Mouse (Mus musculus): ENCODE data around the gene Zfp317.
A peak's percentile ranks its signal among the peaks of the same experiment; 100 is the strongest.
"Not testable (repeated sequence)": the region's sequence is repeated elsewhere in the genome, so short reads cannot be mapped to it uniquely, and the experiment has no call there.

Zfp317 gene

GRCm38 (mm10) chr9:19621843-19622822 lies at the start of gene Zfp317:
Gene Zfp317 (plus strand): TSS chr9:19622102.
- DNase-seq (ENCODE audit: low read depth, low spot score): peak; percentile 99

DNA sequence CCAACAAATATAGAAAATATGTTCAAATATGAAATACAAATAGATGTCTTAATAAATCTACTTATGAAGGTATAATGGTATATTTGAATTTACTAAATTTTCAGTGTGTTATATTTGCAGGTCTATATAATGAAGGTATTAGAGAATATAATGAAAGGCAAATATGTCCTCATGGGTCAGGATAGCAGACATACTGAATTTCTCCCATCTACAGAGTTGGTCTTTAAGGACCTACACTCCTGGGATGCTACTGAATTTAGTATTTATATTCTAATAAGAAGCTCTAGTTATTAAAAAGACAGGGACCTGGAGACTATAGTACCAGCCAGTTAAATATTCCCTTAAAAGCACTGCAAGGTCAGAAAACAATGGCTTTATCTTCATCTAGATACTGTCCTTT lies 39.6 kb upstream of the Zfp317 start, which contains the start of gene Olfr855:
TSS of gene Olfr855 (plus strand) at position 301 of the 400 bp plus-strand sequence.
- no peak for DNase-seq (ENCODE audit: low read depth, low spot score)

DNA sequence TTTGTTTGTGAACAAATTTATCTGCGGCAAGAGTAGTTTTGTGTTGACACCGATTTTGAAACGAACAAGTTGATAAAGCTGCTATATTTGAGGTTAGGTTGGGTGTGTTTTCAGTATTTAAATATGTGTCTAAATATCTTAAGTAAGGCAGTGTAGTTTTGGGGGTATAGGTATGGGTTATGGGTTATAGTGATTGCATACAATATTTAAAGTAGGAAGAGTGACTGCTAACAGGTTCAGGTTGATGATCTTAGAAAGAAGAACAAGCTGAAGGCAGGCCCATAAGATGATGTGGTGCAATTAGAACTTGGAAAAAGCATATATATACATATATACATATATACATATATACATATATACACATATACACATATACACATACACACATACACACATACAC lies 605 bp upstream of the Zfp317 start:
- no peak for DNase-seq (ENCODE audit: low read depth, low spot score)

DNA sequence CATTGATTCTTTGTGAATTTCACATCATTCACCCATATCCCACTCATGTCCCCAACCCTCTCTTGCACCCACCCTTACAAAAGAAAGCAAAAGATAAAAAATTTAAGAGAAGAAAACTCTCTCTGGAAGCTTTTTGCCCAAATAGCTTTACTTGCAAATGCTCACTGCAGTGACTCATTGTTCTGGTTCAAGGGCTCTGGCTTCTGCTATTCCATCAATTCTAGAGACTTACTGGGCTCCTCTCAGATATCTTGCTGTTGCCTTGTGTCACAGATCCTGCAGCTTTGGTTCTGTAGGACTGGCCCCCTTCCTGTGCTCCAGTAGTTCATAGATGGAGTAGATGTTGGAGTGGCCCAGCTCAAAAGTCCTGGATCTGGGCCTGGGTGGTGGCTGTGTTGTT lies 7.7 kb downstream of the Zfp317 start:
- DNase-seq (ENCODE audit: low read depth, low spot score): no peak

GRCm38 (mm10) chr9:19645193-19645592 lies 23.3 kb downstream of the Zfp317 start:
- no peak for DNase-seq (ENCODE audit: low read depth, low spot score)

GRCm38 (mm10) chr9:19690281-19690680 lies 68.4 kb downstream of the Zfp317 start:
- DNase-seq (ENCODE audit: low read depth, low spot score): no peak

DNA sequence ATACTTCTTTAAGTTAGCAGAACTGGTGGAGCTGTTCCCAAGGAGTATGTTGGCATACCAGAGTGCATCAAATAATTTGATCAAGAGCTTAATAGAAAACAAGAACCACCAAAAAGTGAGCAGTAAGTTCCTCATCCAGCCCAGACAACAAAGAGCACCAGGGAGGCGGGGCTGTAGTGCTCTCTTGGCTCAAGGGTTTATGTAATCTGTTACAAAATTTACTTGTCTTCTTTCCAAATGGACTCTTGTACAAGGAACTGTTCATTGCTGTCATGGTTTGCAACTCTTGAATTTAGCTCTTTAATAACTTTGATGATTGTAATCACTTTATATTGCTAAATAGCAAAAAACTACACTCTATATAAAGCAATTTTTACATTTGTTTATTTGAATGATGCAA lies 69.5 kb downstream of the Zfp317 start:
- no peak for DNase-seq (ENCODE audit: low read depth, low spot score)

DNA sequence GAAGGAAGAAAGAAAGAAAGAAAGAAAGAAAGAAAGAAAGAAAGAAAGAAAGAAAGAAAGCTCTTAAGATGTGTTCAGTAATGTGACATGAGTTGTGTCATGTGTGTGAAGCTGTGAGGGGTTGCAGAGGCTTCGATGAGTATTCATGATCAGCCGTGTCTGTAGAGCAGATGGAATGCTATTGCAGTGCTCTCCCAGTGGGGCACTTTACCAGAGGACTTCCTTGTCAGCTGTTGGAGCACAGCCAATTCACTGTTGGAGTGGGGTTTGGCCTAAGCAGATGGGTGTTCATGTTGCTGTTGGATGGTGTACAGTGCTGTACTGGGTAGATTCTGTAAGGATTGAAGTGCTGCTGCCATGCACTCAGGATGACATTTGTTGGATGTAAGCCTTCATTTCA lies 70.5 kb downstream of the Zfp317 start:
- DNase-seq (ENCODE audit: low read depth, low spot score): no peak

DNA sequence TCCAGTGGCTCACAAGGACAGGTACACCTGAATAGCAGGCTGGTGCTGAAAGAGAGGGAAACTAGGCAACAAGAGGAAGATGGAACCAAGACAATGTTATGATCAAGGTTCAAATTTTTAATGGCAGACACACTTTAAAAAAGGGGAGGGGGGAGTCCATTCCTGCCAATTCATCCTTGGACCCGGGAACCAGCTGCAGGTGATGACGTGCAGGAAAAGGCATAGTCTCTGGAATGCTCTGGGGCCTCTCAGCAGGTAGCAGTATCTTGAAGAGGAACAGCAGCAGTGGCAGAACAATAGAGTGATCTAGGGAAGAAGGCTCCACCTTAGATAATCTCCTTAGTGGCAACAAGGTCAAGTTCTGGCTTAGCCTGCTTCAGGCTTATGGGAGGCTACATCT lies 72.4 kb downstream of the Zfp317 start:
- not testable (repeated sequence) for DNase-seq (ENCODE audit: low read depth, low spot score)

DNA sequence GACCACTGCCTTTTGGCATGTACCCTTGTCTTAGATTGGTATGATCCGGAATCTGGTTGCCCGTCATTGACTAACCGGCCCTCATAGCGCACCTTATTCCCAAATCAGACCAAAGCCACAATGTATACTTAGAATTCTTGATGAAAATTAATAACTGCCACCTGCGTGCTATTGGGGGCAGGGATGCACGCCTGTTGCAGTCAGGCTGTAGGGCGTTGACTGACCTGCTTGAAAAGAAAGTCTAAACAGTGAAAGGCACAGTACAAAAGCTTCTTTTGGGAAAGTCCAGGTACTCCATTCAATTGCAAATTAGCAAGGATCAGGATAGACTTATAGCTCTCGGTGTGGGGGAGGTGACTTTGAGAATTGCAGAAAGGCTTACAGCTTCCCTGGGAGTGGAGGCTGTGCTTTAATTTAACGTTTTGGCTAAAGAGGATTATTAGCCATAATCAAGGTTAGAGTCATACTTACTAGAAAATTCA lies 73.0 kb downstream of the Zfp317 start:
- DNase-seq (ENCODE audit: low read depth, low spot score): not testable (repeated sequence)

Measured in retina, postnatal 7 days (tissue).